Mouse (Mus musculus) MEL (cell line): Measurements from ENCODE around the gene Ifnar2. TPM values are rescaled to one million over a fixed set of nuclear protein-coding genes. Genes with fewer than 3 reads are reported as not detected.
A peak's percentile ranks its signal among the peaks of the same experiment; 100 is the strongest.

Source experiments
- DNase-seq: peaks from one replicate; pipeline ENCODE4 v3.0.0; 2011; ENCODE audit warnings: low read depth, low spot score
- H3K27ac ChIP-seq: 2 replicates; pipeline ENCODE4 v1.5.1; 2012; ENCODE audit warnings: low read depth, mild to moderate bottlenecking, control low read depth, low read length, moderate library complexity; ENCODE audit not compliant: control insufficient read depth
- H3K27me3 ChIP-seq, 2 experiments: fragments of 150-350 bp in 1 of 2; sonication (generic) in 1 of 2; 2 replicates each; pipeline ENCODE4 v1.6.1; 2012; ENCODE audit warnings: low read length in 2 of 2, mild to moderate bottlenecking in 2 of 2, improper control_type of control experiment in 1 of 2, moderate library complexity in 1 of 2; ENCODE audit not compliant: insufficient read depth in 2 of 2, control insufficient read depth in 1 of 2
- H3K36me3 ChIP-seq, 2 experiments: 2 replicates each; pipeline ENCODE4 v1.6.1; 2012 to 2014; ENCODE audit warnings: low read length in 2 of 2, improper control_type of control experiment in 1 of 2, inconsistent platforms in 1 of 2, mild to moderate bottlenecking in 1 of 2; ENCODE audit not compliant: insufficient read depth in 2 of 2, control insufficient read depth in 1 of 2
- H3K4me1 ChIP-seq, 2 experiments: fragments of 150-350 bp in 1 of 2; sonication (generic) in 1 of 2; 2 replicates each; pipeline ENCODE4 v1.6.1; 2012; ENCODE audit warnings: low read length in 2 of 2, improper control_type of control experiment in 1 of 2, mild to moderate bottlenecking in 1 of 2; ENCODE audit not compliant: insufficient read depth in 2 of 2, control insufficient read depth in 1 of 2
- H3K4me3 ChIP-seq, 2 experiments: fragments of 150-350 bp in 1 of 2; sonication (generic) in 1 of 2; 2 replicates each; pipeline ENCODE4 v1.5.1; 2012; ENCODE audit warnings: low read depth in 2 of 2, low read length in 2 of 2, mild to moderate bottlenecking in 2 of 2, moderate library complexity in 2 of 2, control low read depth in 1 of 2, improper control_type of control experiment in 1 of 2; ENCODE audit not compliant: control insufficient read depth in 1 of 2, insufficient read depth in 1 of 2
- H3K79me2 ChIP-seq: 2 replicates; pipeline ENCODE4 v1.6.1; 2012; ENCODE audit warnings: mild to moderate bottlenecking, low read length, moderate library complexity; ENCODE audit not compliant: control insufficient read depth, poor library complexity, insufficient read depth
- H3K9ac ChIP-seq: 2 replicates; pipeline ENCODE4 v1.6.1; 2012; ENCODE audit warnings: low read depth, mild to moderate bottlenecking, control low read depth, low read length, moderate library complexity; ENCODE audit not compliant: control insufficient read depth, poor library complexity, severe bottlenecking
- H3K9me3 ChIP-seq: fragments of 150-350 bp; sonication (generic); replicated peaks from 2 replicates; pipeline ENCODE4 v1.6.1; 2012; ENCODE audit warnings: mild to moderate bottlenecking, low read length, improper control_type of control experiment, moderate library complexity; ENCODE audit not compliant: insufficient read depth
- BHLHE40 ChIP-seq: IDR thresholded peaks from 2 replicates; pipeline ENCODE4 v1.6.1; 2012; ENCODE audit warnings: low read depth, mild to moderate bottlenecking, inconsistent platforms, low read length, improper control_type of control experiment, borderline replicate concordance
- CHD2 ChIP-seq: IDR thresholded peaks from 2 replicates; pipeline ENCODE4 v1.6.1; 2011; ENCODE audit warnings: low read length, improper control_type of control experiment
- CTCF ChIP-seq, 3 experiments: IDR thresholded peaks in 2 of 3; conservative IDR thresholded peaks in 1 of 3; 2 replicates each; pipeline ENCODE4 v1.5.1; 2011 to 2012; ENCODE audit warnings: low read length in 3 of 3, low read depth in 2 of 3, mild to moderate bottlenecking in 2 of 3, improper control_type of control experiment in 1 of 3, inconsistent platforms in 1 of 3, mixed read lengths in 1 of 3, moderate library complexity in 1 of 3; ENCODE audit not compliant: control insufficient read depth in 1 of 3, insufficient read depth in 1 of 3, poor library complexity in 1 of 3, severe bottlenecking in 1 of 3
- E2F4 ChIP-seq: IDR thresholded peaks from 2 replicates; pipeline ENCODE4 v1.6.1; 2011; ENCODE audit warnings: low read depth, low read length, improper control_type of control experiment, borderline replicate concordance
- EP300 ChIP-seq, 2 experiments: IDR thresholded peaks; 2 replicates each; pipeline ENCODE4 v1.6.1; 2011; ENCODE audit warnings: improper control_type of control experiment in 2 of 2, low read length in 2 of 2, low read depth in 1 of 2, mild to moderate bottlenecking in 1 of 2
- GABPA ChIP-seq: IDR thresholded peaks from 2 replicates; pipeline ENCODE4 v1.6.1; 2012; ENCODE audit warnings: low read depth, mild to moderate bottlenecking, inconsistent platforms, low read length, improper control_type of control experiment, moderate library complexity
- GATA1 ChIP-seq: IDR thresholded peaks from 2 replicates; pipeline ENCODE4 v1.6.1; 2011; ENCODE audit warnings: low read depth, low read length, improper control_type of control experiment
- JUND ChIP-seq: IDR thresholded peaks from 2 replicates; pipeline ENCODE4 v1.6.1; 2011; ENCODE audit warnings: low read depth, mild to moderate bottlenecking, improper control_type of control experiment, low read length
- KAT2A ChIP-seq: conservative IDR thresholded peaks from 2 replicates; pipeline ENCODE4 v1.6.1; 2012; ENCODE audit warnings: low read depth, low read length, improper control_type of control experiment, inconsistent platforms
- MAX ChIP-seq: IDR thresholded peaks from 2 replicates; pipeline ENCODE4 v1.6.1; 2011; ENCODE audit warnings: low read length, improper control_type of control experiment
- MYB ChIP-seq: IDR thresholded peaks from 2 replicates; pipeline ENCODE4 v1.6.1; 2011; ENCODE audit warnings: mild to moderate bottlenecking, low read depth, low read length, improper control_type of control experiment
- MYC ChIP-seq: IDR thresholded peaks from 2 replicates; pipeline ENCODE4 v1.6.1; 2011; ENCODE audit warnings: low read depth, mild to moderate bottlenecking, low read length, improper control_type of control experiment, moderate library complexity
- POLR2A ChIP-seq, 2 experiments: IDR thresholded peaks; 2 replicates each; pipeline ENCODE4 v1.6.1; 2011 to 2012; ENCODE audit warnings: low read length in 2 of 2, mild to moderate bottlenecking in 2 of 2, control low read depth in 1 of 2, improper control_type of control experiment in 1 of 2, low read depth in 1 of 2, moderate library complexity in 1 of 2; ENCODE audit not compliant: control insufficient read depth in 1 of 2, insufficient read depth in 1 of 2, poor library complexity in 1 of 2
- RAD21 ChIP-seq: IDR thresholded peaks from 2 replicates; pipeline ENCODE4 v1.6.1; 2011; ENCODE audit warnings: mild to moderate bottlenecking, low read depth, low read length, improper control_type of control experiment
- RCOR1 ChIP-seq: IDR thresholded peaks from 2 replicates; pipeline ENCODE4 v1.6.1; 2012; ENCODE audit warnings: low read depth, mild to moderate bottlenecking, inconsistent platforms, low read length, improper control_type of control experiment
- SIN3A ChIP-seq: IDR thresholded peaks from 2 replicates; pipeline ENCODE4 v1.6.1; 2012; ENCODE audit warnings: low read length, improper control_type of control experiment, inconsistent platforms
- SMC3 ChIP-seq: IDR thresholded peaks from 2 replicates; pipeline ENCODE4 v1.6.1; 2011; ENCODE audit warnings: low read depth, low read length, improper control_type of control experiment
- TBP ChIP-seq: IDR thresholded peaks from 2 replicates; pipeline ENCODE4 v1.8.0; 2011; ENCODE audit warnings: low read depth, low read length, improper control_type of control experiment
- UBTF ChIP-seq: IDR thresholded peaks from 2 replicates; pipeline ENCODE4 v1.6.1; 2012; ENCODE audit warnings: low read depth, mild to moderate bottlenecking, inconsistent platforms, low read length, improper control_type of control experiment, moderate library complexity, borderline replicate concordance; ENCODE audit not compliant: insufficient read depth
- ZKSCAN1 ChIP-seq: IDR thresholded peaks from 2 replicates; pipeline ENCODE4 v1.6.1; 2012; ENCODE audit warnings: low read depth, mild to moderate bottlenecking, inconsistent platforms, low read length, improper control_type of control experiment, moderate library complexity
- polyA plus RNA-seq, 2 experiments: library from polyadenylated mRNA; stranded (reverse) in 1 of 2; unstranded in 1 of 2; fragments of >175 nt in 1 of 2; fragments of >200 nt in 1 of 2; gene quantifications; 2 replicates each; pipeline versions ENCODE4 v1.2.1 to v1.2.4; 2012; ENCODE audit warnings: low replicate concordance in 2 of 2, low read depth in 1 of 2; ENCODE audit not compliant: insufficient read length in 2 of 2, insufficient read depth in 1 of 2, missing spikeins in 1 of 2
- total RNA-seq: library from RNA; depleted of rRNA; stranded (reverse); fragments of 300-350 nt; gene quantifications from 2 replicates; pipeline ENCODE4 v1.2.3, GENCODE M21; 2012

Gene Ifnar2
- total and polyA plus RNA-seq, 3 experiments = 21.8 to 38.3 TPM; not detected in 1

DNA sequence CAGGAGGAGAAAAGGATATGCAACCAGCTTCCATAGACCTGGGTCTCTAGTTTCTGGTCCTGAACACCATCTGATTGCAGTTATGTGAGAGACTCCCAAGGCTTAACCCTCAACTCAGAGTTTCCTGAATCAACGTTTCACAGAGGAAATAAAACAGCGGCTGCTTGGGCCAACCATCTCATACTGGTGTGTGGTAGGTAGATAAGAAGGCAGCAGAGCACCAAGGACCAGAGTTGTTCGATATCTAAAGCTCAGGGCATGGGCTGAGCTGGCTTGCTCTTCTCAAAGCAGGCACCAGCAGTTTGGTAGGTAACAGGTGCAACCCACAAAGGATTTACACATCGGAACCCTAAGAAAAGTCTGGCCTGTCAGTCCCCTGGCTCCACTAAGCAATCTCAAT is 35.8 kb upstream of the Ifnar2 start (continued):
- TF ChIP-seq SIN3A = 0 out of 2 replicates have a peak, but pooled peaks have one; percentile 18
- no peak for TF ChIP-seq CTCF (IDR thresholded peaks at IDR 0.05 in 2 of 3, conservative IDR thresholded peaks at IDR 0.05 in 1 of 3; ENCODE audit: control insufficient read depth in 1 of 3, insufficient read depth in 1 of 3, low read depth in 2 of 3, low read length in 3 of 3, poor library complexity in 1 of 3, severe bottlenecking in 1 of 3)

DNA sequence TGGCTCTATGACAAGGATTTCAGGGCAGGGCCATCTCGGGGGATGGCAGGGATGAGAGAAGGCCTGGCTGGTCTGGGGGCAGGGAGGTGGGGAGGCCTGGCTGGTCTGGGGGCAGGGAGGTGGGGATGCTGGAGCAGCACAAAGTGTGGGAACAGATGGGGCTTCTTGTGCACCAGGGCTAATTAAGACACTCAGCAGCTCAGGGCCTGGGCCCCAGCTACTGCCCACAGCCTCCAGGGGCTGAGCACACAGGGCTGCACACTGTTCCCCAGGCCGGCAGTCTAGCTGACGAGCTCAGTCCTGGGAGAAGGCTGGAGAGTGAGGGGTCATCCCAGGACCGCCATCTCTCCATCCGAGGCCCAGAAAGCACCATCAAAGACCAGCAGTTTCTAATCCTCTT is 35.1 kb upstream of the Ifnar2 start:
- Histone ChIP-seq H3K4me3 (no peak overlapping the region), H3K27ac (no peak overlapping the region)
- no peak for DNase-seq
- TF ChIP-seq KAT2A (no peak), POLR2A (IDR thresholded peaks at IDR 0.05; ENCODE audit: control insufficient read depth in 1 of 2, insufficient read depth in 1 of 2, low read depth in 1 of 2, low read length in 2 of 2, poor library complexity in 1 of 2) (no peak), GABPA (no peak), BHLHE40 (no peak)
- TF ChIP-seq, all 39 proteins: peak for 0
- Histone ChIP-seq H3K79me2 (no peaks in the 10 kb centered on the region), H3K27me3 (no peaks in the 10 kb centered on the region), H3K4me1 (0 out of 4 replicates have a peak, but pooled peaks cover 0 to 8% of the 10 kb centered on the region in 2 experiments), H3K9me3 (no peaks in the 10 kb centered on the region), H3K36me3 (no peaks in the 10 kb centered on the region), H3K9ac (no peak overlapping the region)

DNA sequence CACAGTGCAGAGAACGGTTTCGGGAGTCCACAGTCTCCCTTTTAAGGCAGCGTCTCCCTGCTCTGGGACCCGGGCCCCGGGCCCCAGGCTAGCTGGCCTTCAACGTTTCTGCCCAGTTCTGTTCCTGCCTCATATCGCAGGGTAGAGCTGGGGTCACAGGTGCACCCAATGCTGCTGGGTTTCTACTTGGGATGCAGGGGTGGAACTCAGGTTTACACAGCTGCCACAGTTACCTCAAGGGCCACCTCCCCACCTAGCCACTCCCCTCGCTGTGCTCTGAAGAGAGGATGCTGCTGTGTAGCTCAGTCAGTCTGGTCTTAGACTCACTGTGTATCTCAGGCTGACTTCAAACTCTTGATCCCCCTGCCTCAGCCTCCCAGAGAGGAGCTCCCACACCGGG is 26.1 kb upstream of the Ifnar2 start:
- H3K4me1 ChIP-seq = no peaks in the 10 kb centered on the region
- no peaks in the 10 kb centered on the region for H3K79me2 ChIP-seq
- no peak overlapping the region for H3K4me3 ChIP-seq
- H3K9me3 ChIP-seq = no peaks in the 10 kb centered on the region
- no peak for DNase-seq
- no peak overlapping the region for H3K9ac ChIP-seq
- H3K27ac ChIP-seq = no peak overlapping the region
- no peak for TF ChIP-seq GABPA
- TF ChIP-seq MYC = no peak
- TF ChIP-seq EP300 (IDR thresholded peaks at IDR 0.05; ENCODE audit: low read depth in 1 of 2, low read length in 2 of 2) = no peak
- TF ChIP-seq JUND = no peak
- no peak for TF ChIP-seq RAD21
- TF ChIP-seq TBP = no peak
- no peak for TF ChIP-seq RCOR1
- no peak for TF ChIP-seq MAX
- no peak for TF ChIP-seq ZKSCAN1
- TF ChIP-seq UBTF = no peak
- no peak for TF ChIP-seq CHD2
- TF ChIP-seq GATA1 = no peak
- TF ChIP-seq KAT2A = no peak
- no peak for TF ChIP-seq POLR2A (IDR thresholded peaks at IDR 0.05; ENCODE audit: control insufficient read depth in 1 of 2, insufficient read depth in 1 of 2, low read depth in 1 of 2, low read length in 2 of 2, poor library complexity in 1 of 2)
- no peak for TF ChIP-seq MYB
- no peak for TF ChIP-seq BHLHE40
- TF ChIP-seq E2F4 = no peak
- TF ChIP-seq SMC3 = no peak
- H3K27me3 ChIP-seq = no peaks in the 10 kb centered on the region
- H3K36me3 ChIP-seq = peaks cover 0 to 2% of the 10 kb centered on the region in 2 experiments; a peak in 1 of 4 replicates
